Mouse (Mus musculus) CD4-positive, CD25-positive, alpha-beta regulatory T cell, adult 4 months (primary cell): ENCODE results near the gene Eif1. TPM values are rescaled to one million over a fixed set of nuclear protein-coding genes. Genes with fewer than 3 reads are reported as not detected.
"Not testable (repeated sequence)": the region's sequence is repeated elsewhere in the genome, so short reads cannot be mapped to it uniquely, and the experiment has no call there.

ENCODE experiments used
- ATAC-seq: one replicate; pipeline ENCODE4 v1.8.0; 2017
- polyA plus RNA-seq, 2 experiments: library from polyadenylated mRNA; unstranded; fragments of 100-300 nt; shearing (Covaris generic); gene quantifications; one replicate each; pipeline ENCODE4 v1.2.1; 2017

Eif1 gene
- 1,000 to 10,000 TPM; 1,870 to 3,129 TPM for polyA plus RNA-seq

DNA sequence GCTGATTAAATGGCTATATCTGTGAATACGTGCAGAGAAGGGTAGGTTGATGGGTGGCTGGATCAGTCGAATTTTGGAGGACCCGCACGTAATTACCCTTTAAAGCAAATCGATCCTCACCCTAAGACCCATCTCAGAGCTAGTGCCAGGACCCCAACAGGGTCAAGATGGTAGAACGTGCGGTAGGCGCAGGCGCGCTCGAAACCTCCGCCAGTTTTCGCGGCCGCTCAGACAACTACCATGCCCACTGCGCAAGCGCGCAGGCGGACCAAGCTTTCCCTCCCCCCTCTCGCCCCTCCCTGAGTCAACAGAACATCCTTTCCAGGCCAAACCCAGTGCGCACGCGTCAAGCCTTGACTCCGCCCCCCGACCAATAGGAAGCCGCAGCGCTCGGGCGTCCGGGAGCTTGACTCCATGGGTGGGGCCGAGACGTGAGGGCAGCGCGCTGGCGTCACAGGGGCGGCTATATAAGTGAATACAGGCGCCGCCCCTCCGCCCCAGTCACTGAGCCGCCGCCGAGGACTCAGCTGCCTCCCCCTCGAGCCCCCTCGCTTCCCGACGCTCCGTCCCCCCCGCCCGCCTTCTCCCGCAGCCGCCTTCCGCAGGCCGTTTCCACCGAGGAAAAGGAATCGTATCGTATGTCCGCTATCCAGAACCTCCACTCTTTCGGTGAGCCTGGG, at the start of gene Eif1:
TSS of gene Eif1 (plus strand) at position 394 of the 680 bp plus-strand sequence.
- ATAC-seq: peak; percentile 65

DNA sequence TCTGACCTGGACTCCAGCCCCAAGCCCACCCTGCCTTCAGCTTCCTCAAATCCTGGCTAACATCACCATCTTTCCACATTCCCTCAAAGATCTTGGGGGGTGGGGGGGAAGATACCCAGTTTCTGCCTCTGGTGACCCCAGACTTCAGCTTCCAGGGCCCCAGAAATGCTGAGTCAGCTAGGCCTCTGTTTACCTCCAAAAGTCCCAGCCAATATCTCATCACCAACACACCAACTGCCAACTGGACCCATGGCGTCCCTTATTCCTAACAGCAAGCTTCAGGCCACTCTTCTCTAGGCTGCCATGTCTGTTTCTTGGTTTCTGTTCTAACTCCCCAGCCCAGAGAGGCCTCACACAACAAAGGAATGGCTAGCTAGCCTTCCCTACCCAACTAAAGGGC, 47.8 kb upstream of the Eif1 start:
- ATAC-seq: no peak

DNA sequence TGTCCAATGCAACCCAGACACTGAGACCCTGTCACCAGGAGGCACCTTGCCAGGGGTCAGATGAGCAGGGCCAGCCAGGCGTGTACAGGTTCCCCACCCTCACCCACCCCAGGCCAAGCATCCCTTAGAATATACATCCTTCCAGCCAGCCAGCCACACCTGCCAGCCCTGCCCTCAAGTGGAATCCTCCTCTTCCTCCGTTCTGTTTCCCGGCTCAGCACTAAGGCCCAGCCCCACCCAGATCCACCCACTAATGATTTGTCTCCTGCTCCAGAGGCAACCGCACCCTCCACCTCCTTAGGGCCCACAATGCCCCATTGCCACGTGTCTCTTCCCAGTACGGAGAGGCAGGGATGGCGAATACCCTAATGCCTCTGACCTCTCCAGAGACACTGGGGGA, 45.0 kb upstream of the Eif1 start:
- ATAC-seq: no peak

DNA sequence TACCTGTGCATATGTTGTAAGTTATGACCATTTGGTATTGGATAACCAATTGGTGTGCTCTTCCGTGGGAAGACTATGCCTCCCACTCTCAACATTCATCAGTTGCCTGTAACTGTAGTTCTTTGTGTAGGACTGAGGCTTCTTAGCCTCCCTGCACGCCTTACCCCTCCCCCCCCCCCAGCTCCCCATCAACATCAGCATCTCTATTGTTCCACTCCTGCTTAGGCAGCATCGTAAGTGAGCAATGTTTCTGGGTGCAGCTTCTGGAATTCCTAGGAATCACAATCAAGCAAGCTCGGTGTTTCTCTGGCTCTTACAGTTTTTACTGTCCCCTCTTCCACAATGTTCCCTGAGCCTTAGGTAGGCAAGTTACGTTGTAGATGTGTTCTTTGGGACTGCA, 44.2 kb upstream of the Eif1 start:
- no peak for ATAC-seq

DNA sequence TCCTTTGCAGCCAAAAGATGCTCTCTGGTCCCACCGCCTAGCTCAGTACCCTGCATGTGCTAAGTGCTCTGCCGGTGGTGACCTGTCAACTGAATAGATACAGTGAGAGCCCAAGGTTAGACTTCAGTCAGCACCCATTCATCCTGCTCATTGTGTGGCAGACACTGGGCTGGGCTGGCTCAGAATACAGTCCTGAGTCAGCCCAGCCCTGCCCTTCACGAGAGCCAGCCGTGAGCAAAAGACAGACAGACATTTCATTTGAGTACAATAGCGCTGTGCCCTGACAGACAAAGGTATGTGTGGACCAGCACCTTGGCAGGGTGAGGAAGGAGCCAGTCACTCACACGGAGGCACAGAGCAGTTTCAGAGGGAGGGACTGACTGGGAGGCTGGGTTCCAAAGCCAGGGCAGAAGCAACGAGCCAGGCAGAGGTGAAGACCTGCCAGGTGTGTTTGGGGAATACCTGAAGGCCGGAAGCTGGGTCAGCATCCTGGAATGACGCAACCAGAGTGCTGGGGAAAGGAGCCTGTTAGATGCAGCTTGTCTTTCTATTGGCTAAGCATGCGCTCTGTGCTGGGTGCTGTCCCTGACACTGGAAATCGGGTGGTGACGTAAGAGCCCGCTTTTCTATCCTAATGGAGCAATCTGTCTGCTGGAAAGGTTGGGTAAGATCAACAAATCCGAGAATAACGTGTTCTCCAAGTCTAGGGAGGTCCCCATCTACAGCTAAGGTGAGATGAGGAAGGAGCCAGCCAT, 41.8 kb upstream of the Eif1 start:
- ATAC-seq: no peak

DNA sequence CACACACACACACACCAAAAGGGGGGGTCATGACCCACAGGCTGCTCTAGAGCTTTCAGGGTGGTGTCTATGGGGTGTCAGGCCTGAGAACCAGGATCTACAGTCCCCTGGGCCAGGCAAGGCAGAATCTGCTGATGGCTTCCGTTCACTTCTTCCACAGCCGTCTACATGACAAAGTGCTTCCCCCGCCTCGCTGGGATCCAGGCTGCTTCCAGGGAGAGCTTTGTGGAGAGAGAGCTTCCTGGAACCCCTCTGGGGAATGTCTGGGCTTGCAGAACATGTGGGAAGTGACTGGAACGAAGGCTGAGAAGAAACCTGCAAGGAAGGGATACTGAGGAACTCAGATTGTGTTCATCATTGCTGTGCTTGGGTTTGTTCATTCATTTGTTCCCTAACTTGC, 40.9 kb upstream of the Eif1 start:
- ATAC-seq: no peak

DNA sequence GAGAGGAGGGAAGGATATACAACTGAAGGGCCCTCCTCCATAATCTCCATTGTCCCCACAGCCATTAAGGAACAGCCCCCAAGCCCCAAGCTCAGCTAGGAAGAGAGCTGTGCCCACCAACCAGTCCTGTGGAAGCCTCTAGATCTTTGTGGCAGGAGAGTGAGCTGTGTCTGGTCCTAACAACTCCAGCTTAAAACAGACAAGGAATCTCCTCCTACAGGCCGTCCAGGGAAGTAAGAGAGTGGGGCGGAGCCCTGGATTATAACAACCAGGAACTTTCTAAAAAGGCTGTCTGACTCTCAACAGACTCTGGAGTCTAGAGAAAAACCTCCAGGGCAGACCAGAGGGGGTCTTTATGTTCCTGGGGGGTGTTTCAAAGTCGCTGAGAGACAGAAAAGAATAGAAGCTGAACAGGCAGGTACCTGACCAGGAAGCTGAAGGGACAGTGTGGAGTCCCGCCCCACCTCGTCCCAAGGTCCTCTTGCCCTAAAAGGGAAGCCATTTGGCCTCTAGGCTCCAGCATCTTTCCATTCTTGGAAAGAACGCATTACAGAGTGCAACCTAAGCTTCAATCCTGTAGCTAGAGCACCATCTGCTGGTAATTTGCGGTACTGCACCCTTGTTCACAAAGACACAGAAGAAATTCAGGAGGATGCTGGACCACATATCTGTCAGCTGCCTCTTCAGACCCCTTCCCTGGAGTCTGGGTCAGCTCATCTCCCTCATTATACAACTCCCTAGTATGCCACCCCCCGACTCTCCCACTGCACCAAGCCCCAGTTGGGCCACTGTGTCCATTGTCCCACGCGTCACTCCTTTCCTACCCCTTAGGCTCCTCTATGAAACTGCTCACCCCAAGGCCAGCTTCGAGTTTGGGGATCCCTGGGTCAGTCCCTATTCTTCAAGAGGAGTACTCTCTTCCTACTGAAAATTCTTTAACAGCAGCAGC, 37.8 kb upstream of the Eif1 start:
- ATAC-seq: no peak

DNA sequence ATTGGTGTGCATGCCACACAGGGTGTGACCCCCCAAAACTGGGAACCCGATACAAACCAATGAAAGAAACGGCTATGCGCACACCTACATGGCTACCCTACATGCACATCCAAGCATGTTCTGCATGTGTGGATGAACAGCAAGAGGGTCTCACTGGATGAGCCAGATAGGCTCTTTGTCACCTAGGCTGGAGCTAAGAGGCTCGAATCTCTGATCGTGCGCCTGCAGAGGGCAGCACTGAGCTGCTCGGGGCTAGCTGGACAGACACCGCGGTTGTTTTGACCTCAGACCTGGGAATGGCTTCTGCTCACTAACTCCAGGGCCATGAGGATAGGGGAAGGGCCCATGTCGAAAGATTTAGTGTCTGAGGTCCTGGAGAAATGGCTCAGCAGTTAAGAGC, 37.1 kb upstream of the Eif1 start:
- no peak for ATAC-seq

DNA sequence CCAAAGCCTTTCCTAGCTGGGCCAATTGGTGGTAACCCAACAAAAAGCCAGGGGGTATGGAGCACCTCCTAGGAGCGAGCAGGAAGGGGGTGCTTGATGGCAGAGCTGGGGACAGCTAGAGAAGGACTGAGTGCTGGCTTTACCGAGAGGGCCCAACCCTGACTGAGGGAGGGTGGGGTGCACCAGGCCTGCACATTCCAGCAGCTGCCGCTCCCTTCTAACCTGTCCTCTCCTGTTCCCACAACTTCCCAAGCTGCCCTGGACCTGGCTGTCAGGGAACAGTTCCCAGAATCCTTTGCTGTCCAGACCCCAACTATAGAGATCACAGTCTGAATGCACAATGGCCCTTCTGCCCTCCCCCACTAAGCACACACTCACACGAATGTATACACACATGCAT, 34.7 kb upstream of the Eif1 start:
- ATAC-seq: no peak

DNA sequence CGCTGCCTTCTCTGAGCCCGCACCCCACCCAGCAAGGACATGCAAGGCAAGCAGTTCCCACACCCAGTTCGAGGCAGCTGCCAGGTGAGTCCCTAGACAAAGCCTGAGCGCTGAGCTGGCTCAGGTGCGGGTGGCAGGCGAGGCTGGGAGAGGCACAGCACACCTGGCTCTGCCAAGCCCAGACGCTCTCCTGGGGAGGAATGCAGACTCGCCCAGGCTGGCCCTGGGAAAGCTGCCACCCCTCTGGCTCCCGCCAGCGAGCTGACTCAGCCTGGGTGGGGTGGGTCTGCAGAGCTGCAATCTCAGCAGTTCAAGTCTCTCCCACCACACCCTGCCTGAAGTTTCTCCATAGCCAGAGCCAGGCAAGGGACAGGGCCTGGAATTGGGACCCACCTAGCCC, 32.7 kb upstream of the Eif1 start:
- ATAC-seq: no peak

DNA sequence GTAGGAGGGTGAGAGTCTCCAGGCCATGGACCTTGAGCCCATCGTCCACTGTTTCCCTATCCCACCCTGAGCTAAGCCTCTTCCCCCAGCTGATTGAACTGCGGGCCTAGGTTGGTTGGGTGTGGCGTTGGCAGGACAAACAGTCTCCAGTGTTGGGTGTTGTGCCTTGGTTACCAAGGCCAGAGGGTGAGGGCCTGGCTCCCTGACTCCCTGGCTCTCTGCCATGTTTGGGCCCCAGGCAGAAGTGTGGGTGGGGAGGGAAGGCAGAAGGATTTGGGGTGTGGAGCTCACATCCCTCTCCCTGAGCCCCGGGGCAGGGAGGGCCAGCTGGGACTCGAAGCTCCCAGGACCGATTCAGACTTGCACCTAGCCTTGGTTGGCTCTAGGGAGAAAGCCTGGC, 30.7 kb upstream of the Eif1 start:
- no peak for ATAC-seq

DNA sequence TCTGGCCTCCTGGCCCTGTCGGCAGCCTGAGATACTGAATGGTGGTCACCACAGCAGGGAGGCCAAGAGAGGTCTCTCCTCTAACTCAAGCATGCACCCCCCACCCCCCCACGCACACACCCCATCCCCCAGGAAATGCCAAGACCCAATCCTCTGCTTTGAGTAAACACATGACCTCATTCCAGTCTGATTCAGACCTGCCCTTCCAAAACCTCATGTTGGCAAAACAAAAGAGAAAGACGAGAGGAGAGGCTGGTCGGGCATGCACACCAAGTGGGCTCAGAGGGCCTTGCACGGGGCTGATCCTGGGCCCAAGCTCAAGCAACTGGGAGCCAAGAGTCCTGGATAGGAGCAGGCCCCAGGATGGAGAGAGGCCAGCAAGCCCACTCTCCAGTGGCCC, 29.4 kb upstream of the Eif1 start:
- ATAC-seq: no peak

DNA sequence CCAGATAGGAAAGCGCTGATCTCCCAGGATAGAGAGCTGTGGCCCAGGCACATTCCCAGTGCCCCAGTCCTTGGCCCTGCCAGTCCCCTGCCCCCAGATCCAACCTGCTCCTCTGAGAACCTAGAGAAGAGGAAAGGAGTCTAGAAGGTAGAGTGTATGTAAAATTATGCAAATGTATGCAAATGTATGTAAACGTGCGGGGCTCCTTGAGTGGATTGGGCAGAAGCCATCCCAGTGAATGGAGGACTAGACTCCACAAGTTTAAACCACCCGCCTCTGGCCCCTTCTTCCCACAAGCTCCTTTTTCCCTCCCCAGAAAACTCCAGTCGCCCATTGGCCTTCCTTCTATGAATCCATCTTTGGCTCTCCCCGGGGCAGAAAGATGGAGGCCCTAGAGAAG, 26.8 kb upstream of the Eif1 start:
- no peak for ATAC-seq

DNA sequence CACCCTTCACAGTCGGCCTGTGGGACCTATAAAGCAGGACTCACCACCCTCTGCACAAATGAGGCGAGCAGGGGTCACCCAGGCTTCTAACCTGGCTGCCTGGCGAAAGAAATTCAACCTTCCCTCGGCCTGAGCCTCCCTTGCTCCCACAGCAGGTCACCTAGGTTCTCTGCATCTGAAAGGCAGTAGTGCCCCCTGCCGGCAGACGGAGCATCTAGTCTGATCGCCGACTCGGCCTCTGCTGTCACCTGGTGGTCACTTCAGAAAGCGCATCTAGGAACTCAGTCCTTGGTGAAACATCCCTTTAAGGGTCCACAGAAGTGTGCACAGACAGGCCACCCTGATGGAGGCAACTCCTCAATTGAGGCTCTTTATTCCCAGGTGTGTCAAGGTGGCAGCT, 24.4 kb upstream of the Eif1 start:
- peak; percentile 78 for ATAC-seq

DNA sequence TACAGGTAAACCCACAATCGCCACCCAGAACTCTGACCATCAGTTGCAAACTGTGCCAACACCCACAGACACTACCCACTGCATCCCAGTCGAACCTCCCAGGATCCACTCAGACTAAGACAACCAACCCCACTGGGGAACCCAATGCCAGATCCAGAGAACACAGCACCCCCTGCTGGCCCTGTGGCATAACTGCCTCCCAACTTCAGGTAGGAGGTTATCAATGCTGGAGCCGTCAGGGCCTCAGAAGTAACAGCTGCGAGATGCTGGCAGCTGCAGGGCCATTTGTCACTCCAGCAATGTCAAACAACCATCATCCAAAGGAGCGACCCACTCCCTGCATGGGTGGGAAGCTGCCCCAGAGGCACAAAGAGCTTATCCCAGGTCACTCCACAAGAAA, 21.9 kb upstream of the Eif1 start:
- peak; percentile 49 for ATAC-seq

DNA sequence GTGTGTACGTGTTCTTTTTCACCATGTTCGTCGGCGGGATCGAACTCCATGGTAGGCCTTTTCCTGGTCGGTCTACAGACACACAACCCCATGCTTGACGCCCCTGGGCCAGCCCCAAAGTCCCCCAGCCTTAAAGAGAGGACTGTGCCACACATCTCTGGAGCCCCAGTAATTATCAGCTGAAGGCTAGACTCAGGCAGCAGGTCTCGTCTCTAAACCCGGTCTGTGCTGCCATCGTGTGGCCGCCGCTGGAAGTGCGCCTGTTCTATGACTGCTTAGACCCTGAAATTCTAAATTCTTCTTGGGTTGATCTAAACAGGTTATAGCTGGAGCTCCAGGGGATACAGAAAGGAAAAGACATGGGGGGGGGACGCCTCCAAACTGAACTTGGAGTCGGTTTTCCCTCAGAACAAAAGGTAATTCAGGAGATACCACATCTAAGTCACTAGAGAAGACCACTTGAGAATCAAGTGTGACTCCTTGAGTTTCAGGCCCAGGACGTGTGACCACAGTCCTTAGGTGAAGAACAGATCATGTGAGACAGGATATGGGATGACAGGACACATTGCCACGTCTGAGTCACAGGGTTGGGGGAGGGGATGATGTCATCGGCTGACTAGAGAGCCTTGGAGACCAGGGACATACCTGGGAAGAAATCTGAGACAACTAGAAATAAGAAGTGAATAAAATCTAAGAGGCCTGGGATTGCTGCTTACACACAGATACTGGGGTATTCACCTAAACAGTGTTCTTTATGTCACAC, 21.2 kb upstream of the Eif1 start:
- peak; percentile 71 for ATAC-seq

DNA sequence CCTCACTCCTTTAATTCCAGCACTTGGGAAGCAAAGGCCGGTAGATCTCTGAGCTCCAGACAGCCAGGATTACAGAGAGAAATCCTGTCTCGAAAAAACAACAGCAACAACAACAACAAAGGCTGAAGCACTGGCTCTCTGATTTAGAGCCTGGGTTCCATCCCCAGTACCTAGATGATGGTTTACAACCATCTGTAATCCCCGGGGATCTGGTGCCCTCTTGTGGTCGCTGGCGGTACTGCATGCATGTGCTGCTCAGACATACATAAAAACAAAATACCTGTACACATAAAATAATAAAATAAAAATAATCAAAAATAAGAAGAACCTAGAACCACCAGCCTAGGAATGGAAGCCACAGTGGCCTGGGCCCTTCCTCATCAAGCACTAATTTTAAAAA, 19.4 kb upstream of the Eif1 start:
- peak; percentile 53 for ATAC-seq

DNA sequence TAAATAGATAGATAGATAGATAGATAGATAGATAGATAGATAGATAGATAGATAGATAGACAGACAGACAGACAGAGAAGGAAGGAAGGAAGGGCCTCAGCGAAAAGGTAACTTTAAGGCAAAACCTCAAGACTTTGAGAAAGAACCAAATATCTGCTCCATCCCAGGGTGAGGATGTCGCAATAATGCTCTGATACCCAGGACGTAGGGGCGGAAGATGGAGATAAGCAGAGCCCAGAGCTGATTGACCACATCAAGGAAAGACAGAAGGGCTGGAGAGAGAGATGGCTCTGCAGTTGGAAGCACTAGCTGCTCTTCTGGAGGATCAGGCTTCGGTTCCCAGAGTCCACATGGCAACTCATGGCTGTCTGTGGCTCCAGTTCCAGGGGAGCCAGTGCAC, 18.4 kb upstream of the Eif1 start:
- no peak for ATAC-seq

DNA sequence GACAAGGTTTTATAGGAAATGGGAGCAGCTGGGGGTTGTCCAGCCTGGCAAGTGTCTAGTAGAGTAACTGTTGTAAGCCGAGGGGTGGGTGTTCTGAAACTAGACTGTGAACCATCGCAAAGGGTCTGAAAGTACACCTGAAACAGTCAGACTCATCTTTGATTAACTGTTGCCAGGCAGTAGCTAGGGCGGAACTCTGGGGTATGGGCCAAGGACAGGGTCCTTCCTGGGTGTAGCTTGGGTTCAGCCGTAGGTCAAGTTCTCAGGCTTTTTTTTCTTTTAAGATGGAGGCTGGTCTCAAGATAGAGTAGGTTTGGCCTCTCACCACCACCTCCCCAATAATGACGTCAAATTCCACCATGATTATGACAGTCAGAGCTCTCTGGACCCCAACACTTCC, 11.8 kb upstream of the Eif1 start:
- no peak for ATAC-seq

DNA sequence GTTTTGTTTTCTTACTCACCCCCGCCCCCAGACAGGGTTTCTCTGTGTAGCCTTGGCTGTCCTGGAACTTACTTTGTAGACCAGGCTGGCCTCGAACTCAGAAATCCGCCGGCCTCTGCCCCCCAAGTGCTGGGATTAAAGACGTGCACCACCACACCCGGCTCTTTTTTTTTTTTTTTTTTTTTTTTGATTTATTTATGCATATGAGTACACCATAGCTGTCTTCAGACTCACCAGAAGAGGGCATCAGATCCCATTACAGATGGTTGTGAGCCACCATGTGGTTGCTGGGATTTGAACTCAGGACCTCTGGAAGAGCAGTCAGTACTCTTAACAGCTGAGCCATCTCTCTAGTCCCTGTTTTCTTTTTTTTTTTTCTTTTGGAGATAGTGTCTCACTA, 11.0 kb upstream of the Eif1 start:
- not testable (repeated sequence) for ATAC-seq

DNA sequence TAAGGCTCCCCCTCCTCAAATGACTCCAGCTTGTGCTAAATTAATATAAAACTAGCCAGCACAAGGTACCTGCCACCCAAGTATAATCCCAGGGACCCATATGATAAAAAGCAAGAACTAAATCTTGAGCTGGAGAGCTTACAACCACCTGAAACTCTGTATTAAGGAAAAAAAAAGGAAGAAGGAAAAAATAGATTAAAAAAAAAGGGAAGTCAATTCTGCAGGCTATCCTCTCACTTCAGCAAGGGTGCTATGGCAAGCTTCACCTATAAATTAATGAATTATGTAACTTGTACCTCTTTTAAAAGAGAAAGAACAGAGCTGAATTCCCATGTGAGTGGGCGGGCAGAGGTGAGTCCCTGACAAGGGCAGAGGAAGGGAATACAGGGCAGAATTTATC, 8.0 kb upstream of the Eif1 start:
- no peak for ATAC-seq

DNA sequence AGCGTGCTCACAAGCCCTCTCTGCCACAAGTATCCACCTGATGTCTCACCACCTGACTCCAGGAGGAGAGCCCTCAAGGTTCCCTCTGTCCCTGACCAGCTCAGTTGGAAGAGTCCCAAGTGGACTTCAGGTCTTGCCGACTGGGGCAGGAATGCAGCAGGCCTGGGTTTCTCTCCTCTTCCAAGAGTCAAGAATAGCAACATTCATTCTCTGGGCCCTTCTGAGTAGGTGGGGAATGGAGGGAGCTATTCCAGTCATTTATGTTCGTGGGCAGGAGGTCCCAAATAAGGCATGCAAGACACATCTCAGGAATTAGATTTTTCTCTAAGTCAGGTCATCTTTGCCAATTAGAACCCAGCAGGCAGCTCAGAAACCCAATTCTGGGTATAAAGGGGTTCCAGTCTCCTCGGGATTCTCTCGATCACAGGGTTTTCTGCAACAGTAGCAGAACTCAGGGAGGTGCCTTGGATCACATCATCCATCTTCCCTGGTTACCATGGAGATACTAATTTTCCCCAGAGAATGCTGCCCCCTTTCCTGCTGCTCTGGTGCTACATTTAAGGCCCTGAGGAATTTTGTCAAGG, 7.5 kb upstream of the Eif1 start:
- ATAC-seq: no peak
